Mouse (Mus musculus): Measurements from ENCODE around the gene Lrrc59. TPM values are rescaled to one million over a fixed set of nuclear protein-coding genes. Genes with fewer than 3 reads are reported as not detected.

Lrrc59 gene
- polyA plus RNA-seq, 1 experiment = 46.3 TPM

- WGBS = 1% methylated on average over 41 of the region's 52 CpGs
Measured at GRCm38 (mm10) chr11:94601321-94602281, 28.0 kb upstream of the Lrrc59 start, which contains the start of gene Acsf2. Acsf2 (minus strand) TSS chr11:94601871.

GRCm38 (mm10) chr11:94602356-94602955, 27.1 kb upstream of the Lrrc59 start:
- TF ChIP-seq POLR2A (IDR thresholded peaks at IDR 0.05; ENCODE audit: borderline replicate concordance, extremely low read depth, low read depth, low read length) (no peak), CTCF (IDR thresholded peaks at IDR 0.05; ENCODE audit: insufficient read depth, low read length) (no peak)
- 69% methylated on average over 11 of the region's 11 CpGs for WGBS
- DNase-seq = no peak
- Histone ChIP-seq H3K4me1 (ENCODE audit: control insufficient read depth, insufficient read depth, low read length) (peaks cover 9% of the 10 kb centered on the region), H3K4me3 (replicated peaks; ENCODE audit: extremely low read depth, low read depth, low read length) (no peak overlapping the region)

More at GRCm38 (mm10) chr11:94601321-94602281, 28.0 kb upstream of the Lrrc59 start, which contains the start of gene Acsf2:
- H3K4me1 ChIP-seq (ENCODE audit: control insufficient read depth, insufficient read depth, low read length) = peaks cover 9% of the 10 kb centered on the region
- TF ChIP-seq CTCF (IDR thresholded peaks at IDR 0.05; ENCODE audit: insufficient read depth, low read length) (no peak), POLR2A (IDR thresholded peaks at IDR 0.05; ENCODE audit: borderline replicate concordance, extremely low read depth, low read depth, low read length) (no peak; the same call in 1 of the 2 replicates)
- peak within 1 kb of the TSS; percentile 68 for H3K4me3 ChIP-seq (replicated peaks; ENCODE audit: extremely low read depth, low read depth, low read length)
- DNase-seq = peak; percentile 77

- TF ChIP-seq CTCF (IDR thresholded peaks at IDR 0.05; ENCODE audit: insufficient read depth, low read length) = no peak
- TF ChIP-seq POLR2A (IDR thresholded peaks at IDR 0.05; ENCODE audit: borderline replicate concordance, extremely low read depth, low read depth, low read length) = no peak
- WGBS = 59% methylated on average over 4 of the region's 4 CpGs
- Histone ChIP-seq H3K4me1 (ENCODE audit: control insufficient read depth, insufficient read depth, low read length) (no peaks in the 10 kb centered on the region), H3K4me3 (replicated peaks; ENCODE audit: extremely low read depth, low read depth, low read length) (no peak overlapping the region)
- DNase-seq = no peak
Measured at GRCm38 (mm10) chr11:94610744-94611740, 18.5 kb upstream of the Lrrc59 start.

GRCm38 (mm10) chr11:94614603-94615002, 15.0 kb upstream of the Lrrc59 start:
- Histone ChIP-seq H3K4me1 (ENCODE audit: control insufficient read depth, insufficient read depth, low read length) (no peaks in the 10 kb centered on the region), H3K4me3 (replicated peaks; ENCODE audit: extremely low read depth, low read depth, low read length) (no peak overlapping the region)
- DNase-seq = no peak
- 70% methylated on average over 4 of the region's 4 CpGs for WGBS
- no peak for TF ChIP-seq POLR2A (IDR thresholded peaks at IDR 0.05; ENCODE audit: borderline replicate concordance, extremely low read depth, low read depth, low read length)
- no peak for TF ChIP-seq CTCF (IDR thresholded peaks at IDR 0.05; ENCODE audit: insufficient read depth, low read length)

- TF ChIP-seq POLR2A (IDR thresholded peaks at IDR 0.05; ENCODE audit: borderline replicate concordance, extremely low read depth, low read depth, low read length) (no peak), CTCF (IDR thresholded peaks at IDR 0.05; ENCODE audit: insufficient read depth, low read length) (no peak)
- Histone ChIP-seq H3K4me3 (replicated peaks; ENCODE audit: extremely low read depth, low read depth, low read length) (no peak overlapping the region), H3K4me1 (ENCODE audit: control insufficient read depth, insufficient read depth, low read length) (no peaks in the 10 kb centered on the region)
- DNase-seq = no peak
- 38% methylated on average over 4 of the region's 4 CpGs for WGBS
Measured at GRCm38 (mm10) chr11:94615494-94615893, 14.1 kb upstream of the Lrrc59 start.

GRCm38 (mm10) chr11:94617646-94618045, 11.9 kb upstream of the Lrrc59 start:
- 91% methylated on average over 2 of the region's 2 CpGs for WGBS
- H3K4me3 ChIP-seq (replicated peaks; ENCODE audit: extremely low read depth, low read depth, low read length) = no peak overlapping the region
- no peak for TF ChIP-seq CTCF (IDR thresholded peaks at IDR 0.05; ENCODE audit: insufficient read depth, low read length)
- TF ChIP-seq POLR2A (IDR thresholded peaks at IDR 0.05; ENCODE audit: borderline replicate concordance, extremely low read depth, low read depth, low read length) = no peak
- no peak for DNase-seq
- no peaks in the 10 kb centered on the region for H3K4me1 ChIP-seq (ENCODE audit: control insufficient read depth, insufficient read depth, low read length)

GRCm38 (mm10) chr11:94620766-94621457, 8.7 kb upstream of the Lrrc59 start:
- no peak for TF ChIP-seq POLR2A (IDR thresholded peaks at IDR 0.05; ENCODE audit: borderline replicate concordance, extremely low read depth, low read depth, low read length)
- no peak for TF ChIP-seq CTCF (IDR thresholded peaks at IDR 0.05; ENCODE audit: insufficient read depth, low read length)
- 52% methylated on average over 6 of the region's 6 CpGs for WGBS
- Histone ChIP-seq H3K4me3 (replicated peaks; ENCODE audit: extremely low read depth, low read depth, low read length) (no peak overlapping the region), H3K4me1 (ENCODE audit: control insufficient read depth, insufficient read depth, low read length) (no peaks in the 10 kb centered on the region)
- no peak for DNase-seq

GRCm38 (mm10) chr11:94621458-94621852, 8.1 kb upstream of the Lrrc59 start:
- DNase-seq = no peak
- TF ChIP-seq CTCF (IDR thresholded peaks at IDR 0.05; ENCODE audit: insufficient read depth, low read length) (no peak), POLR2A (IDR thresholded peaks at IDR 0.05; ENCODE audit: borderline replicate concordance, extremely low read depth, low read depth, low read length) (no peak)
- no peak overlapping the region for H3K4me3 ChIP-seq (replicated peaks; ENCODE audit: extremely low read depth, low read depth, low read length)
- H3K4me1 ChIP-seq (ENCODE audit: control insufficient read depth, insufficient read depth, low read length) = no peaks in the 10 kb centered on the region

All from lung, adult 2 months (tissue).